Mouse (Mus musculus) heart, embryonic 16.5 days (tissue): Measurements from ENCODE around the gene L3mbtl4. TPM values are rescaled to one million over a fixed set of nuclear protein-coding genes. Genes with fewer than 3 reads are reported as not detected.

Experiments
- ATAC-seq: fragments of 200-750 bp; cut with Nextera tagmentation; replicated peaks from 2 replicates; pipeline ENCODE4 v1.8.0; 2017; ENCODE audit warnings: moderate number of reproducible peaks; ENCODE audit not compliant: insufficient read depth, low FRiP score; ENCODE audit errors: extremely low read depth
- H3K27ac ChIP-seq: fragments of 300-500 bp; sonication (generic); 2 replicates; pipeline ENCODE4 v1.5.1; 2014; ENCODE audit warnings: mild to moderate bottlenecking, low read length, control low read depth, moderate library complexity
- H3K27me3 ChIP-seq: fragments of 300-500 bp; sonication (generic); 2 replicates; pipeline ENCODE4 v1.6.1; 2014; ENCODE audit warnings: low read length, mixed read lengths; ENCODE audit not compliant: control insufficient read depth, insufficient read depth
- H3K36me3 ChIP-seq: fragments of 300-500 bp; sonication (generic); 2 replicates; pipeline ENCODE4 v1.6.1; 2014; ENCODE audit not compliant: control insufficient read depth, insufficient read depth
- H3K4me1 ChIP-seq: fragments of 300-500 bp; sonication (generic); 2 replicates; pipeline ENCODE4 v1.6.1; 2014; ENCODE audit warnings: low read length, mixed read lengths; ENCODE audit not compliant: control insufficient read depth, insufficient read depth
- H3K4me2 ChIP-seq: fragments of 300-500 bp; sonication (generic); 2 replicates; pipeline ENCODE4 v1.6.1; 2014; ENCODE audit warnings: low read depth, mild to moderate bottlenecking, control low read depth, low read length
- H3K4me3 ChIP-seq: fragments of 300-500 bp; sonication (generic); 2 replicates; pipeline ENCODE4 v1.5.1; 2014; ENCODE audit warnings: mild to moderate bottlenecking, control low read depth, low read length
- H3K9ac ChIP-seq: fragments of 300-500 bp; sonication (generic); 2 replicates; pipeline ENCODE4 v1.6.1; 2014; ENCODE audit warnings: low read length, control low read depth
- H3K9me3 ChIP-seq: fragments of 300-500 bp; sonication (generic); replicated peaks from 2 replicates; pipeline ENCODE4 v1.6.1; 2016; ENCODE audit warnings: low read length; ENCODE audit not compliant: control insufficient read depth
- WGBS: fragments of 180-500 bp; shearing (Covaris S2); extraction: QIAGEN DNeasy Blood & Tissue Kit; methylation state at CpG from one replicate; pipeline ENCODE4 v1.1.7; 2014; 5-methylcytosine and 5-hydroxymethylcytosine counted together
- polyA plus RNA-seq: library from polyadenylated mRNA; unstranded; fragments of >200 nt; fragmentation: Nextera tagmentation; extraction: Ambion mirVana; gene quantifications from 2 replicates; pipeline ENCODE4 v1.2.1, GENCODE M21; 2015

Gene L3mbtl4
- polyA plus RNA-seq, 1 experiment from 2014 or later = not detected

DNA sequence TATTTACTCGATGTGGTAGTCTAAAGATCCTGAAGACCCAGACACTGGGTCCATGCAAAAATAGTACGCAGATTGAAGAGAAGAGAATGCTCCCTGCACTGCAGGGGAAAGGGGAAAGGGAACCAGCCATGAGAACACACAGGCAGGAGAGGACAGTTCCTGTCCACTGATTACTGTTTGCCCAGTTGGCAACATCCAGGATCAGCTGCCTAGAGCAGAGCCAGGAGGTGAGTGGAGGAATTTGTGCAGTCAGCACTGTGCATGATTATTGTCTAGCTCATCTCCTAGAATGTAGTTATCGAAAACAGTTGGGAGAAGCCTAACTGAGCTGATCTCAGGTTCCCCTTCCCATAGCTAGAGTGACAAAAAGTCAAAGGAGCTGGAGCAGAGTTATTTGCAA is 311.6 kb downstream of the L3mbtl4 start:
- Histone ChIP-seq H3K27ac (no peak overlapping the region), H3K4me3 (no peak overlapping the region), H3K36me3 (no peaks in the 10 kb centered on the region), H3K4me2 (no peak overlapping the region), H3K27me3 (no peaks in the 10 kb centered on the region), H3K4me1 (no peaks in the 10 kb centered on the region), H3K9ac (no peak overlapping the region), H3K9me3 (no peaks in the 10 kb centered on the region)
- no peak for ATAC-seq
- WGBS = 73% methylated on average over 3 of the region's 3 CpGs

GRCm38 (mm10) chr17:68591619-68592018 is 318.0 kb downstream of the L3mbtl4 start:
- no peak overlapping the region for H3K4me3 ChIP-seq
- WGBS = 68% methylated on average over 4 of the region's 4 CpGs
- H3K4me1 ChIP-seq = no peaks in the 10 kb centered on the region
- H3K4me2 ChIP-seq = no peak overlapping the region
- ATAC-seq = no peak
- no peak overlapping the region for H3K27ac ChIP-seq
- H3K36me3 ChIP-seq = no peaks in the 10 kb centered on the region
- no peak overlapping the region for H3K9ac ChIP-seq
- H3K27me3 ChIP-seq = no peaks in the 10 kb centered on the region
- no peaks in the 10 kb centered on the region for H3K9me3 ChIP-seq

DNA sequence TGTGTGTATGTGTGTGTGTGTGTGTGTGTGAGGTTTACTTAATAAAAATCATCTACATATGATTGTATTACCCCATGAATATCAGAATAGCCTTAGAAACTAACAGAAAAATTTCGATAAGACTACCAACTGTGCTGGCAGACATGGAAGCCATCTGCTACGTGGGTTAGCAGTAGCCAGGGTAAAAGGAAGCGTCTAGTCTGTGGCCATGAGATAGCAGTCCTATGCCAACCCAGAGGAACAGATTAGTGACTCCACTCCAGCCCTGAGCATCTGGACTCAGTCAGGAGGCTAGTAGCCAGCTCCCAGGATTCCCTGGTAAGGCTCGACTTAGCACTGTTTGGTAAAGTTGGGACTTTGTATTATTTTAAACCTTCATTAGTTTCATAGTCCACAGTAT is 329.1 kb downstream of the L3mbtl4 start:
- Histone ChIP-seq H3K4me2 (no peak overlapping the region), H3K9me3 (no peaks in the 10 kb centered on the region), H3K27ac (no peak overlapping the region), H3K9ac (no peak overlapping the region), H3K4me3 (no peak overlapping the region), H3K27me3 (no peaks in the 10 kb centered on the region), H3K36me3 (no peaks in the 10 kb centered on the region), H3K4me1 (no peaks in the 10 kb centered on the region)
- no peak for ATAC-seq
- 58% methylated on average over 4 of the region's 4 CpGs for WGBS

DNA sequence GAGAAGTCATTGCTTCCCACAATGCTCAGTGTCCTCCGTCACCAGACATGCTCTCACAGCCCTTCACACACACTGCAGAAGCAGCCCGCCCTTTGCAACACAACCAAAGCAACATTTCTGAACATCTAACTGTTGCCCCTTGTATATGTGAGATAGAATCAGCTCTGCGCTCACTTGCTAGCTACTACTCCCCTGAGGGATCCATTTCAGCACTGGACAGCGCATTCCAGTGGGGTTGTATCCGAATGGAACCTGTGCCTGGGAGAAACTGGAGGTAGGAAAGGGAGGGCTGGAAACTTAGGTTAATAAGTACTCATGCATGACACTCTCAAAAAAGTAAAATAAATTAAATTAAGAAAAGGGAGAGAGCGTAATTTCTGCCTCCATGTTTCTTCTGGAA is 334.1 kb downstream of the L3mbtl4 start:
- no peak for ATAC-seq
- Histone ChIP-seq H3K36me3 (no peaks in the 10 kb centered on the region), H3K4me1 (no peaks in the 10 kb centered on the region), H3K27ac (no peak overlapping the region), H3K9me3 (no peaks in the 10 kb centered on the region), H3K4me3 (no peak overlapping the region), H3K9ac (no peak overlapping the region), H3K4me2 (no peak overlapping the region), H3K27me3 (no peaks in the 10 kb centered on the region)
- WGBS = 50% methylated on average over 6 of the region's 6 CpGs

- ATAC-seq = no peak
- no peaks in the 10 kb centered on the region for H3K36me3 ChIP-seq
- H3K4me3 ChIP-seq = no peak overlapping the region
- no peak overlapping the region for H3K27ac ChIP-seq
- no peaks in the 10 kb centered on the region for H3K4me1 ChIP-seq
- WGBS = 82% methylated on average over 6 of the region's 6 CpGs
- H3K4me2 ChIP-seq = no peak overlapping the region
- H3K27me3 ChIP-seq = no peaks in the 10 kb centered on the region
- H3K9ac ChIP-seq = no peak overlapping the region
- H3K9me3 ChIP-seq = no peaks in the 10 kb centered on the region
Observed at GRCm38 (mm10) chr17:68611247-68611646, 337.6 kb downstream of the L3mbtl4 start.

DNA sequence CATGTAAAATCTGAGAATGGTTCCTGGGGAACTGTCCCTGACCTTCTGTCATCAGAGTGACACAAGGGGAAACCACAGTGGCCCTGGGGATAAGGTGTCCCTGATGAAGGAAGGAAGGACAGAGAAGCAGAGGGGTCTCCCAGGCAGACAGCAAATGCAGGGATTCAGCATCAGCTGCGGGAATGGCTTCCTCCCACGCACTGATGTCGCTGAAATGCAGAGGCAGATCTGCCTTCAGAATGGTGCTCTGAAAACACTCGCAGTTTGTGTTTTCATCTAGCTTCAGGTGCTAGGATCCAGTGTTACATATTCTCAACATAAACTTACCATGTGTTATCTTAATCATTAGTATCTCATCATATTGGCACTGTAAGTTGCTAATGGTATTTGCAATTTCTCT is 351.7 kb downstream of the L3mbtl4 start:
- ATAC-seq = no peak
- WGBS = 66% methylated on average over 4 of the region's 4 CpGs

GRCm38 (mm10) chr17:68629631-68630426 is 356.2 kb downstream of the L3mbtl4 start:
- Histone ChIP-seq H3K36me3 (no peaks in the 10 kb centered on the region), H3K9ac (no peak overlapping the region), H3K4me3 (no peak overlapping the region), H3K27me3 (no peaks in the 10 kb centered on the region), H3K9me3 (no peaks in the 10 kb centered on the region), H3K4me2 (no peak overlapping the region), H3K27ac (no peak overlapping the region), H3K4me1 (no peaks in the 10 kb centered on the region)
- 68% methylated on average over 7 of the region's 7 CpGs for WGBS
- no peak for ATAC-seq

More for the DNA sequence above, 351.7 kb downstream of the L3mbtl4 start:
- Histone ChIP-seq H3K27ac (no peak overlapping the region), H3K4me3 (no peak overlapping the region), H3K4me2 (no peak overlapping the region), H3K9ac (no peak overlapping the region), H3K9me3 (no peaks in the 10 kb centered on the region), H3K36me3 (no peaks in the 10 kb centered on the region), H3K4me1 (no peaks in the 10 kb centered on the region), H3K27me3 (no peaks in the 10 kb centered on the region)

- Histone ChIP-seq H3K27ac (no peak overlapping the region), H3K4me3 (no peak overlapping the region), H3K4me1 (no peaks in the 10 kb centered on the region), H3K9me3 (no peaks in the 10 kb centered on the region), H3K27me3 (no peaks in the 10 kb centered on the region), H3K9ac (no peak overlapping the region), H3K36me3 (no peaks in the 10 kb centered on the region), H3K4me2 (no peak overlapping the region)
- no peak for ATAC-seq
- 84% methylated on average over 8 of the region's 8 CpGs for WGBS
Observed at GRCm38 (mm10) chr17:68631396-68631795, 357.8 kb downstream of the L3mbtl4 start.

DNA sequence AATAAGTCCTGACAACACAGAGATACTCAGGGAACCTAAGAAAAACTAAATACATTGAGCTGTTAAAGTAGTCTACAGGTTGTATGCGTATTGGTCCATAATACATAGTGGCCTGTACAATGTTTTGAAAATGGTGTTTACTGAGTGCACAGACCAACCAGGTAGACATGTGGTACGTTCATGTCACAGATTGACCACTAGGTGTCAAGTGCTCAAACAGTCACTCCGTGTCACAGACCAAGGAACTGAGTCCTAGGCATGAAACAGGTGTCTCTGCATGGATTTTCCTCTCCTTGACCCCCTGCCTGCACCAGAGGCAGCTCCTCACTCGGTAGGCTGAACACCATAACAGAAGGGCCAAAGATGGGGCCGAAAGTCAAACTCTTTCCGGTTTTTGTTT is 366.6 kb downstream of the L3mbtl4 start:
- Histone ChIP-seq H3K27ac (no peak overlapping the region), H3K4me3 (no peak overlapping the region), H3K9me3 (no peaks in the 10 kb centered on the region), H3K9ac (no peak overlapping the region), H3K4me1 (no peaks in the 10 kb centered on the region), H3K27me3 (no peaks in the 10 kb centered on the region), H3K36me3 (no peaks in the 10 kb centered on the region), H3K4me2 (no peak overlapping the region)
- 71% methylated on average over 6 of the region's 6 CpGs for WGBS
- ATAC-seq = no peak
